Mouse (Mus musculus) T-helper 2 cell (primary cell): Measurements from ENCODE around the gene Ak5.

Experiments
- in situ Hi-C: fragments of 300-600 bp; cut with MboI, MseI; formaldehyde crosslinking; loops from one replicate; pipeline ENCODE4 v1.15.1; 2025; ENCODE audit warnings: high pct_unique_total_duplicates

Ak5 gene

GRCm38 (mm10) chr3:152564516-152565113, 103.5 kb downstream of the Ak5 start:
- in situ Hi-C loops: no loop called here

- in situ Hi-C loops: no loop called here
Measured at GRCm38 (mm10) chr3:152563833-152564232, 104.3 kb downstream of the Ak5 start.

- in situ Hi-C loops: no loop called here
Measured at GRCm38 (mm10) chr3:152561708-152562107, 106.5 kb downstream of the Ak5 start.

GRCm38 (mm10) chr3:152559295-152559694, 108.9 kb downstream of the Ak5 start:
- in situ Hi-C loops: no loop called here

GRCm38 (mm10) chr3:152558106-152558505, 110.1 kb downstream of the Ak5 start:
- in situ Hi-C loops: no loop called here

GRCm38 (mm10) chr3:152557659-152558058, 110.5 kb downstream of the Ak5 start:
- in situ Hi-C loops: no loop called here

GRCm38 (mm10) chr3:152556919-152557318, 111.2 kb downstream of the Ak5 start:
- in situ Hi-C loops: no loop called here

- in situ Hi-C loops: no loop called here
Measured at GRCm38 (mm10) chr3:152556435-152556834, 111.7 kb downstream of the Ak5 start.

GRCm38 (mm10) chr3:152555216-152555615, 112.9 kb downstream of the Ak5 start:
- in situ Hi-C loops: no loop called here

GRCm38 (mm10) chr3:152554366-152554765, 113.8 kb downstream of the Ak5 start:
- in situ Hi-C loops: no loop called here

GRCm38 (mm10) chr3:152552641-152553040, 115.5 kb downstream of the Ak5 start:
- in situ Hi-C loops: no loop called here

GRCm38 (mm10) chr3:152550528-152551115, 117.5 kb downstream of the Ak5 start:
- in situ Hi-C loops: no loop called here

- in situ Hi-C loops: no loop called here
Measured at GRCm38 (mm10) chr3:152550031-152550430, 118.1 kb downstream of the Ak5 start.

GRCm38 (mm10) chr3:152544921-152545320, 123.2 kb downstream of the Ak5 start:
- in situ Hi-C loops: no loop called here

GRCm38 (mm10) chr3:152542298-152542697, 125.9 kb downstream of the Ak5 start:
- in situ Hi-C loops: no loop called here

GRCm38 (mm10) chr3:152530344-152530743, 137.8 kb downstream of the Ak5 start:
- in situ Hi-C loops: no loop called here

- in situ Hi-C loops: no loop called here
Measured at GRCm38 (mm10) chr3:152529058-152529972, 138.8 kb downstream of the Ak5 start.

- in situ Hi-C loops: no loop called here
Measured at GRCm38 (mm10) chr3:152526721-152527120, 141.4 kb downstream of the Ak5 start.

GRCm38 (mm10) chr3:152523315-152523638, 144.9 kb downstream of the Ak5 start:
- in situ Hi-C loops: no loop called here

GRCm38 (mm10) chr3:152522634-152523314, 145.4 kb downstream of the Ak5 start:
- in situ Hi-C loops: no loop called here

GRCm38 (mm10) chr3:152521054-152521453, 147.1 kb downstream of the Ak5 start:
- in situ Hi-C loops: no loop called here

GRCm38 (mm10) chr3:152520074-152520473, 148.1 kb downstream of the Ak5 start:
- in situ Hi-C loops: no loop called here
